Mouse (Mus musculus) 416B (cell line): ENCODE measurements at regions not wholly inside any gene's neighbourhood (a gene's known extent, or its start where the extent isn't known, plus 50 kb on each side); places are given as distances from the start of the nearest gene placed in this dataset.
A peak's percentile ranks its signal among the peaks of the same experiment; 100 is the strongest.

Source experiments
- DNase-seq: peaks from one replicate; pipeline ENCODE4 v3.0.0; 2011; ENCODE audit warnings: low read depth

- DNase-seq, result peak; percentile 11
Measured at GRCm38 (mm10) chr1:159989561-159989960, 54.6 kb upstream of the 4930523C07Rik start.

GRCm38 (mm10) chr1:159991734-159992565 is 52.2 kb upstream of the 4930523C07Rik start:
- no peak for DNase-seq
